Mouse (Mus musculus) heart, adult 9 months (tissue): ENCODE data around the gene Golgb1.
"Not testable (repeated sequence)": the region's sequence is repeated elsewhere in the genome, so short reads cannot be mapped to it uniquely, and the experiment has no call there.

Experiments
- DNase-seq, 2 experiments: peaks; one replicate each; pipeline ENCODE4 v3.0.0; 2022; ENCODE audit warnings: low spot score in 2 of 2

The Golgb1 gene

DNA sequence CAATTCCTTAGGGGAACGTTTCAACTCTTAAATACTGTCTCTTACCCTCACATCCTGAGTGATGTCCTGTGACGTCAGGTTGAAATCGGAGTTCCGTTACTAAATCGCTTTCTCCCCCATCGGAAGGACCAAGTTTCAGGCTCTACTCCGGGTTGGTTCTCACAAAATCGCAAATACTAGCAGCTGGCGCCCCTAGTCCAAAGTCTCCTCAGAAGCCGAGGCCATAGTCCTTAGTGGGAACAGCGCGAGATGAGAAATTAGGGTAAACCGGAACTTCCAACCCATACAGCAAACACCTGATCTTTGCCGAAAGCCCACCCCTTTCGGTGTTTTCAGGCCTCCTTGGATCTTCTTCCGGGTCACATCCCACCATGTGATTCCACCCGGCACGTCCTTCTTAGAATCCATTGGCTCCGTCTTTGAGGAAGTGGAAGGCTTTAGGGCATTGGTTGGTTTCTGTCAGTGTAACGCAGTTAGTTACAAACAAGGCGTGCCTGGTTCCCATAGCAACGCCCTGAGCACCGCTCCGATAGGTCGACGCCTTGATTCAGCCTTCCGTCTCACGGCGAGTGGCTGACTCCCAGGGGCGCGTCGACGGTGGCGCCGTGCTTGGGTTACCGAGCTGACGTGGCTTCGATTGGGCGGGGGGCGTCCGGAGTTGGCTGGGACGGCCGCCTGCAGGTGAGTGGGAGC lies at the start of gene Golgb1, which contains the start of gene Eaf2:
TSS of gene Golgb1 (plus strand) at position 558 of the 693 bp plus-strand sequence.
TSS of gene Eaf2 (minus strand) at position 421 of the 693 bp plus-strand sequence.
- peak; percentile 99 to 100 for DNase-seq

DNA sequence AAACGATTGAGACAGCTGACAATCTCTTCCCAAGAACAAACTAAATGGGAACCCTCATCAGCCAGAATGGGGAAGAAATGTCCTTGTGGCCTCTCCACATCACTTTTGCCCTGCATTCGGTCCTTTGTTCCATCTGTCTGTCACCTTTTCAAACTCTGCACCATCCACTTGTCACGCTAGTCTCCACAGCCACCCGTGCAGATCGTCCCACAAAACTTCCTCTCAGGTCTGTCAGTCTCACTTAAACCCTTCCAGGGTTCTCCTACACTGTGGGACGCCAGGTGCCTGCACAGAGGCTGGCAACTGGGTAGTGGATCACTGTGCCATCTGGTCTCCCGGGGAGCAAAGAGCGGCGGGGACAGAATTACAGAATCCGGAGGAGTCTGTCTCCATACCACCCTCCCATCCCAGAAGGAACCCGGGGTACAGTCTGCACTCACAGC lies 47.3 kb upstream of the Golgb1 start:
- no peak for DNase-seq

- peak; percentile 79 to 82 for DNase-seq
Observed at GRCm38 (mm10) chr16:36828054-36828786, 46.7 kb upstream of the Golgb1 start, which contains the start of gene Iqcb1. Iqcb1 (plus strand) TSS chr16:36828385.

- no peak for DNase-seq
Observed at GRCm38 (mm10) chr16:36828820-36829219, 46.1 kb upstream of the Golgb1 start.

- DNase-seq = not testable (repeated sequence)
Observed at GRCm38 (mm10) chr16:36846894-36847293, 28.0 kb upstream of the Golgb1 start.

DNA sequence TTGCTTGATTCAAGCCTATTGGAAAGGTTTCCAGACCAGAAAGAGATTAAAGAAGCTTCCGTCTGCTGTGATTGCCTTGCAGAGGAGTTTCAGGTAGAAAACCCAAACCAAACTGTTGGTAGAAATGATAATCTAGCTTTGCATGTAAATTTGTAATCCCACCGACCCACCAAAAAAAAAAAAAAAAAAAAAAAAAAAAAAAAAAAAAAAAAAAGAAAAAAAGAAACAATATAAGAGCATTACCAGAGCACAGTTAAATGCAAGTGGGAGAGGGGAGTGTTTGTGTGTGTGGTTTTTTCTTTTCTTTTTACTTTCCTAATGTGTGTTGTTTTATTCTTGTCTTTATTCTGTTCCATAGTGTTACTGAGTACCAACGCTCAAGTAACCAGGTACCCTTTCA lies 23.7 kb upstream of the Golgb1 start:
- no peak for DNase-seq

DNA sequence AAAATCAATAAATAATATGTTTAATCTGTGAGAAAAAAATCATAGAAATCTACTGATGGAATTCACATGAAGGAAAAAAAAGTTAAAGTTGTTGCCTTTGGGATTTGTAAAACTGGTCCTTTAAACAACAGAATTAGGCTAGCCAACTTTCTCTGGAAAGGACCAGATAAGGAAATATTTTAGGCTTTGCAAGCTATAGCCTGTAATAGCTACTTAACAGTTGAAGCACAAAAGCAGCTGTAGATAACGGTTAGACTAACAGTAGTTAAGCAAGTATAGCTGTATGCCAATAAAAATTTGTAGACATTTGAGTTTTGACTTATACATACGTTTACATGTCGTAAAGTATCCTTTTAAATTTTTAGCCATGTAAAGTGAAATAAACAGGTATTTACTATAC lies 11.4 kb upstream of the Golgb1 start:
- DNase-seq = no peak

DNA sequence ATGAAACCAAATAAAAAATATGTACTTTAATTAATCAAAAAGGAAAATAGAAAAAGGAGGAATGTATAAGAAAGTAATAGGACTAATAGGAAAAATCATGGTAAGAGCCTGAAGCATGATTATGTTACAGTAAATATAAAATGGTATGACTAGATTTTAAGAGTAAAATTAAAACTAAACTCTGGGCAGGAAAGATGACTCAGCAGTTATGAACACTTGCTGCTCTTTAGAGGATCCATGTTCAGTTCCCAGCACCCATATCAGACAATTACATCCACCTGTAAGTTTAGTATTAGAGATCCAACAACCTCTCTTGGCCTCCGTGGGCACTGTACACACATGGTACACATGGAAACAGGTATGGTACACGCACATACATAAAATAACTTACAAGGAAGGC lies 5.5 kb upstream of the Golgb1 start:
- DNase-seq = no peak

DNA sequence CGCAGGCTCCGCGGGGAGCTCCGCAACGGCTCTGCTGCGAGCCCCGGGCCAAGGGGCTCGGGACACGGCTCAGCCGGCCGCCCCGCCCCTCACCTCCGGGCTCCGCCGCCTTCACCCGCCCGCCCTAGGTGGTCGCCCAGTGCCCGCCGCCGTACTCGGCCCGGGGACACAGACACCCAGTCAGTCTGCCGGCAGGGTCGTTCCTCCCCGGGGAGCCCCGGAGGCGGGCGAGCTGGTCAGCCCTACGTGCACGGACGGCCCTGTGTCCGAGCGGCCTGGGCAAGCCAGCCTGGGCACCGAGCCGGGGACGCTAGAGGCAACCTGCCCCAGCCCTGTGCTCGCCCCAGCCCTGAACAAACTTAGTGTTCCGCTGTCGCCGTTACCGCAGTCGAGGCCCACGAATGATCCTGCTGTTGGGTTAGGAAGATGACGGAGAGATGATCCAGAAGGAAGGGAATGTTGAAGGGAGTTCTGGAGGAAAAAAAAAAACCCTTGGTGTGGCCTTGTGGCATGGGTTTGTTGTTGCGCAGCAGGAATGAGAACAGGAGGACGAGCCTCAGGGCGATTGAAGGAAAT lies 424 bp downstream of the Golgb1 start:
- peak in 1 of 2 experiments; percentile 14 for DNase-seq

GRCm38 (mm10) chr16:36877316-36877715 lies 2.4 kb downstream of the Golgb1 start:
- no peak for DNase-seq

DNA sequence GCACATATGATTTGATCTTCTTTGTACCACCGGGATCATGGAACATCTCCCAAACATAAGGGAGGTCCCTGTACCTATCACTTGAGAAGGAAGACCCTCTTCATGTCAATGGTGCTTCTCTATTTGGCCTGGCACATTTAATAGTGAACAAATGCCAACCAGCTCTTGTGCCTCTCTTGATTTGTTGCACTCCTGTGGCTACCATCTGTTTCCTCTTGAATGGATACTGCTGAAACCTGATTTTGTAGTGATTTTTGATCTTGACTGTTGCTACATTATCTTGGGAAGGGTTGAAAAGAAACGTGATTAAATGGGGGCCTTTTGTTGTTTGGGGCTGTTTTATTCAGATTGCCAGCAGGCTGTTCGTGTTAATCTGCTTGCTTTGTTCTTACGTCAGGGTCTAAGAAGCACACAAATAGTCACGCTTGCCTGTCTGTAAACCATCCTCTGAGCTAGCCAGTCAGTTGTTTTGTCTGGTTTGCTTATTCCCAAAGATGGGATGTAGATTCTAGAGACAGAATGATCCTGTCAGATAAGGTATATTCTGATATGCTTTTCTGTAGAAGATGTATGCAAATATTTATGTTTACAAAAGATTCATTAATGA lies 7.9 kb downstream of the Golgb1 start:
- DNase-seq = no peak

- DNase-seq = no peak
Observed at GRCm38 (mm10) chr16:36884881-36885280, 9.9 kb downstream of the Golgb1 start.

DNA sequence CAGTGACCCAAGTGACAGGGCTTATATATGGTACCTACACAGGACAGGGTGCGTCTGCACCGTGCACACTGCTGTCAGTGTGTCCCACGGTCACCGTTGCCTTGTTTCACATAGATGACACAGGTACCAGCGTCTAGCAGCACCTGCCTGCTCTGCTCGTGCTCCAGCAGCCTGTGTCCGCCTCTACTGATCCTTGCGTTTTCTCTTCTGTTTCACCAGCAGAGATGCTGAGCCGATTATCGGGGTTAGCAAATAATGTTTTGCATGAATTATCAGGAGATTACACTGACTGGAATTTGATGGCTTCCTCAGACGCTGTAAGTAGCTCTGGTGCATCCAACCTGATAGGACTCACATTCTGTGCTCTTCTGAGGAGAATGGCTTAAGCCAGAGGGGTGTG lies 11.0 kb downstream of the Golgb1 start:
- DNase-seq = no peak

GRCm38 (mm10) chr16:36887546-36887945 lies 12.6 kb downstream of the Golgb1 start:
- DNase-seq = no peak

GRCm38 (mm10) chr16:36890559-36890958 lies 15.6 kb downstream of the Golgb1 start:
- no peak for DNase-seq

- no peak for DNase-seq
Observed at GRCm38 (mm10) chr16:36891415-36891814, 16.5 kb downstream of the Golgb1 start.

DNA sequence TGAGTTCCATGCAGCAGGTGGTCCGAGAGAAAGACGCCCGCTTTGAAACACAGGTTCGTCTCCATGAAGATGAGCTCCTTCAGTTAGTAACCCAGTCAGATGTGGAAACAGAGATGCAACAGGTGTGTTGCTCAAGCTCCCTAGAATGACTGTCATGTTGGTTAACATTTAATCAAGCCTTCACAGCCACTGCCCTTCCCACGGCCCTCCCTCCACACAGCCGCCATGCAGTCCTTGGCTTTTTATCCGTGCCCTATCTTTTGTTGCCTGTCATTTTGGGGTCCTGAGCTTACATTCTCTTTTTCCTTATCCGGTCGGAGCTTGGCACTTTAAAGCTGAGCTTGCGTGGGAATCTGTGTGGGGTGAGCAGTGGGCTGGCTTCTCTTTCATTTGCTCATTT lies 18.4 kb downstream of the Golgb1 start:
- DNase-seq = no peak

GRCm38 (mm10) chr16:36896712-36897111 lies 21.8 kb downstream of the Golgb1 start:
- no peak for DNase-seq

GRCm38 (mm10) chr16:36903156-36903555 lies 28.2 kb downstream of the Golgb1 start:
- no peak for DNase-seq

DNA sequence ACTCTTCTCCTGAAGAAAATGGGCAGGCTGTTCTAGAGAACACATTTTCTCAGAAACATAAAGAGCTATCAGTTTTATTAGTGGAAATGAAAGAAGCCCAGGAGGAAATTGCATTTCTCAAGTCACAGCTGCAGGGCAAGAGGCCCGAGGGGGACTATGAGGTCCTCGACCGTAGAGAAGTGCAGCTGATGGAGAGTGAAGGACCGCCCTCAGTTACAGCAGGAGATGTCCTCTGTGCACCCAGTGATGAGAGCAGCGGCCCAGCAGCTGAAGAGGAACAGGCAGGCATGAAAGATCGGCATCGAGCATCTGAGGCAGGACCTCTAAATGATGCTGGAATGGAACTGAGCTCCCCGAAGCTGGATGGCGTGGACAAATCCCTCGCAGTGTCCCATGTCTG lies 37.0 kb downstream of the Golgb1 start:
- no peak for DNase-seq

DNA sequence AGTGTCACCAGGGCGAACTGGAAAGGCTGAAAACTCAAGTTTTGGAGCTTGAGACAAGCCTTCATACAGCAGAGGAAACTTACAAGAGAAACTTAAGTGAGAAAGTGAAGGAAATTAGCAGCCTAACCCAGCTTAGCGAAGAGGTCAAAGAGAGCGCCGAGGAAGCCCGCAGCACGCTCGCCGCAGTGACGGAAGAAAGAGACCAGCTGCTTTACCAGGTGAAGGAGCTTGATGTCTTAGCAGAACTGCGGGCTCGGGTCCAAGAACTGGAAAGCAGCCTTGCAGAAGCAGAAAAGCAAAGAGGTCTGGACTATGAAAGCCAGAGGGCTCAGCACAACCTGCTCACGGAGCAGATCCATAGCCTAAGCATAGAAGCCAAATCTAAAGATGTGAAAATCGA lies 37.4 kb downstream of the Golgb1 start:
- no peak for DNase-seq

- DNase-seq = no peak
Observed at GRCm38 (mm10) chr16:36914195-36914594, 39.3 kb downstream of the Golgb1 start.
